Mouse (Mus musculus) liver, adult 2 months (tissue): Measurements from ENCODE around the gene Mgat5b.

Source experiments
- CTCF ChIP-seq: fragments of 200-500 bp; IDR thresholded peaks from 2 replicates; pipeline ENCODE4 v1.5.1; 2011; ENCODE audit warnings: low read depth, low read length, control low read depth
- POLR2A ChIP-seq: fragments of 200-500 bp; IDR thresholded peaks from 2 replicates; pipeline ENCODE4 v1.6.1; 2011; ENCODE audit warnings: low read length, control low read depth; ENCODE audit not compliant: insufficient read depth; ENCODE audit errors: extremely low read depth

- TF ChIP-seq CTCF (no peak), POLR2A (no peak)
Measured at GRCm38 (mm10) chr11:117030018-117030417, 111.4 kb downstream of the Mgat5b start.
